Mouse (Mus musculus) testis, adult 2 months (tissue): Measurements from ENCODE around the gene Ear1. TPM values are rescaled to one million over a fixed set of nuclear protein-coding genes. Genes with fewer than 3 reads are reported as not detected.
A peak's percentile ranks its signal among the peaks of the same experiment; 100 is the strongest.
"Not testable (repeated sequence)": the region's sequence is repeated elsewhere in the genome, so short reads cannot be mapped to it uniquely, and the experiment has no call there.

ENCODE experiments used
- H3K27ac ChIP-seq: fragments of 200-500 bp; 2 replicates; pipeline ENCODE4 v1.5.1; 2012; ENCODE audit warnings: low read depth, low read length; ENCODE audit not compliant: control insufficient read depth, insufficient read depth
- H3K27me3 ChIP-seq: fragments of 200-500 bp; 2 replicates; pipeline ENCODE4 v1.6.1; 2012; ENCODE audit warnings: mild to moderate bottlenecking, low read length, moderate library complexity; ENCODE audit not compliant: control insufficient read depth, insufficient read depth
- H3K36me3 ChIP-seq: fragments of 200-500 bp; 2 replicates; pipeline ENCODE4 v1.6.1; 2012; ENCODE audit warnings: mild to moderate bottlenecking, low read length; ENCODE audit not compliant: control insufficient read depth, insufficient read depth
- H3K4me1 ChIP-seq: fragments of 200-500 bp; 2 replicates; pipeline ENCODE4 v1.6.1; 2012; ENCODE audit warnings: low read length; ENCODE audit not compliant: control insufficient read depth, insufficient read depth
- H3K4me3 ChIP-seq: fragments of 200-500 bp; 2 replicates; pipeline ENCODE4 v1.5.1; 2012; ENCODE audit warnings: low read depth, mild to moderate bottlenecking, low read length, moderate library complexity, mixed read lengths; ENCODE audit not compliant: control insufficient read depth
- CTCF ChIP-seq: fragments of 200-500 bp; IDR thresholded peaks from 2 replicates; pipeline ENCODE4 v1.5.1; 2012; ENCODE audit warnings: low read depth, mild to moderate bottlenecking, inconsistent platforms, low read length, moderate library complexity; ENCODE audit not compliant: control insufficient read depth, insufficient read depth, insufficient replicate concordance
- polyA plus RNA-seq: library from polyadenylated mRNA; depleted of rRNA; stranded (reverse); fragments of >200 nt; gene quantifications from 2 replicates; pipeline ENCODE4 v1.2.3, GENCODE M21; 2012; rRNA removed

Gene Ear1
- not detected in 2 replicates for polyA plus RNA-seq

- not testable (repeated sequence) for H3K27me3 ChIP-seq, H3K36me3 ChIP-seq, H3K27ac ChIP-seq, H3K4me1 ChIP-seq, H3K4me3 ChIP-seq
Observed at GRCm38 (mm10) chr14:43875417-43875816, at the start of gene Ear1. Gene Ear1 (minus strand): TSS chr14:43875517.

- H3K4me1 ChIP-seq, H3K27me3 ChIP-seq, H3K36me3 ChIP-seq, H3K27ac ChIP-seq: not testable (repeated sequence)
- TF ChIP-seq CTCF: peak; percentile 72
- peak within 1 kb of the TSS; percentile 68 for H3K4me3 ChIP-seq
Observed at GRCm38 (mm10) chr14:43924688-43925403, 49.5 kb upstream of the Ear1 start, which contains the start of gene Gm8113. Gene Gm8113 (plus strand): TSS chr14:43925390.

GRCm38 (mm10) chr14:43923459-43923858, 48.1 kb upstream of the Ear1 start, which contains the start of gene Ear10:
Gene Ear10 (minus strand): TSS chr14:43923559.
- H3K4me1 ChIP-seq, H3K27ac ChIP-seq, H3K27me3 ChIP-seq, H3K4me3 ChIP-seq, H3K36me3 ChIP-seq: not testable (repeated sequence)

GRCm38 (mm10) chr14:43918214-43918613, 42.9 kb upstream of the Ear1 start:
- H3K27ac ChIP-seq, H3K36me3 ChIP-seq, H3K4me3 ChIP-seq, H3K27me3 ChIP-seq, H3K4me1 ChIP-seq: not testable (repeated sequence)

- not testable (repeated sequence) for H3K4me1 ChIP-seq, H3K27me3 ChIP-seq, H3K27ac ChIP-seq, H3K4me3 ChIP-seq, H3K36me3 ChIP-seq
Observed at GRCm38 (mm10) chr14:43898577-43898976, 23.3 kb upstream of the Ear1 start.

GRCm38 (mm10) chr14:43895357-43895756, 20.0 kb upstream of the Ear1 start:
- H3K27ac ChIP-seq, H3K4me3 ChIP-seq, H3K4me1 ChIP-seq, H3K27me3 ChIP-seq, H3K36me3 ChIP-seq: not testable (repeated sequence)

GRCm38 (mm10) chr14:43891288-43891687, 16.0 kb upstream of the Ear1 start:
- H3K4me3 ChIP-seq, H3K27me3 ChIP-seq, H3K4me1 ChIP-seq, H3K27ac ChIP-seq, H3K36me3 ChIP-seq: not testable (repeated sequence)

- H3K4me1 ChIP-seq, H3K4me3 ChIP-seq, H3K27me3 ChIP-seq, H3K27ac ChIP-seq, H3K36me3 ChIP-seq: not testable (repeated sequence)
Observed at GRCm38 (mm10) chr14:43886235-43886634, 10.9 kb upstream of the Ear1 start.

GRCm38 (mm10) chr14:43879966-43880545, 4.7 kb upstream of the Ear1 start:
- not testable (repeated sequence) for H3K36me3 ChIP-seq, H3K4me1 ChIP-seq, H3K27ac ChIP-seq, H3K4me3 ChIP-seq, H3K27me3 ChIP-seq

GRCm38 (mm10) chr14:43877789-43878188, 2.5 kb upstream of the Ear1 start:
- not testable (repeated sequence) for H3K4me1 ChIP-seq, H3K27ac ChIP-seq, H3K4me3 ChIP-seq, H3K27me3 ChIP-seq, H3K36me3 ChIP-seq

- H3K4me3 ChIP-seq, H3K27me3 ChIP-seq, H3K4me1 ChIP-seq, H3K27ac ChIP-seq, H3K36me3 ChIP-seq: not testable (repeated sequence)
Observed at GRCm38 (mm10) chr14:43874862-43875261, 455 bp downstream of the Ear1 start.

GRCm38 (mm10) chr14:43860522-43860921, 14.8 kb downstream of the Ear1 start:
- not testable (repeated sequence) for H3K4me1 ChIP-seq, H3K27ac ChIP-seq, H3K27me3 ChIP-seq, H3K4me3 ChIP-seq, H3K36me3 ChIP-seq
